Mouse (Mus musculus): ENCODE results near the gene St5.

DNA sequence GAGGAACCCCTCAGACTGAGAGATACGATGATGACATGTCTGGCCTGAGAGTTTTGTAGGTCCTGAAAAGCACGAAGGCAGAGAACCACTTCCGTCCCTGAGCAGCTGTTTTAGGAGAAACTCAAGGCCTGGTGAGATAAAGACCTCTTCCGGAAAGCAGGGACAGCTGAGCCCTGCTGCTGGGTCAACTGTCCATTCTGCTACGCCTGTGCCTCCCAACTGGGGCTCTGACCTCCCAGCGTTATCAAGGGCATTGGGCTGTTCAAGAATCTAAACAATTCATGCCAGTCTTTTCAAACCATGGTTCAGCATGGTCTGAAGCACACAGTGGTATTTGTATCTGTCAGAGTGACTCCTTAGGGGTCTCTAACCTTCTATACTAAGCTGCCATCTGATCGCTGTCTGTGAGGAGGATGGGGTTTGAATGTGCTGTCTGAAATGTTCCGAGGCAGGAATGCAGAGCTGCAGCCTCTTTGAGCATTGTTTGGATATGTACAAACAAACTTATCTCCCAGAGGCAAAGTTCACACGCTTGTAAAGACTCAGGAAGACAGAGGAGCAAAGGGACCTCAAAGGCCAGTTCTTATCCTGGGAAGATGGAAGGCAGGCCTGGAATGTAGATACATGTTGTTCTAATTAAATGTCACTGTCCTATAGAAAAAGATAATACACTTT, 74.3 kb downstream of the St5 start:
- TF ChIP-seq POLR2A (IDR thresholded peaks at IDR 0.05; ENCODE audit: low read depth, low read length) (no peak), CTCF (IDR thresholded peaks at IDR 0.05; ENCODE audit: extremely low read depth, insufficient read depth, insufficient read length, insufficient replicate concordance) (no peak)

Data from spleen, adult 2 months (tissue).